Comparison of ENCODE assay signal across 8 mouse cellular contexts in genomic region chr2:160619831-160620230, GRCm38 (mm10). TPM values are rescaled to one million over a fixed set of nuclear protein-coding genes. Genes with fewer than 3 reads are reported as not detected.
A peak's percentile ranks its signal among the peaks of the same experiment; 100 is the strongest.
DNase-seq lines count a peak whose midpoint lies in the region; ATAC-seq lines count a peak whose summit lies in the region.

No protein-coding gene starts in this region.

- H3K4me3 ChIP-seq in heart, embryonic 12.5 days: no peak overlapping the region

- WGBS in heart, embryonic 12.5 days: 46% methylated on average over 9 of the region's 9 CpGs

- peaks cover 28% of the 10 kb centered on the region for H3K4me1 ChIP-seq in heart, embryonic 12.5 days (replicated peaks)

- DNase-seq in Muller cell, postnatal 12 days (ENCODE audit: inconsistent ontology term): peak; percentile 71
- DNase-seq in adrenal gland, postnatal 10 days: peak; percentile 79
- peak; percentile 66 to 77 for DNase-seq in kidney, postnatal 36 days
- DNase-seq in layer of hippocampus, adult 9-11 months: no peak
- no peak for DNase-seq in right cerebral cortex, postnatal 10 days (ENCODE audit: low spot score in 2 of 2)
- no peak for DNase-seq in thymus, postnatal 4 days

- ATAC-seq in heart, embryonic 12.5 days (ENCODE audit: insufficient number of reproducible peaks, low FRiP score): peak; percentile 70
- ATAC-seq in megakaryocyte-erythroid progenitor cell, adult 5-6 weeks (replicated peaks; ENCODE audit: low FRiP score, low TSS enrichment, poor library complexity, severe bottlenecking): peak; percentile 8; the same call in 1 of the 2 replicates

- H3K36me3 ChIP-seq in heart, embryonic 12.5 days: no peaks in the 10 kb centered on the region

- no peak overlapping the region for H3K9ac ChIP-seq in heart, embryonic 12.5 days

- peak overlapping the region; percentile 71 for H3K27ac ChIP-seq in heart, embryonic 12.5 days (ENCODE audit: poor library complexity, severe bottlenecking)

- H3K9me3 ChIP-seq in heart, embryonic 12.5 days (replicated peaks): no peaks in the 10 kb centered on the region; the same call in 1 of the 2 replicates

- peak overlapping the region; percentile 23; the same call in 1 of the 2 replicates for H3K4me2 ChIP-seq in heart, embryonic 12.5 days

- no peaks in the 10 kb centered on the region for H3K27me3 ChIP-seq in heart, embryonic 12.5 days (replicated peaks)

RNA-seq across cellular contexts. Expression of gene Top1, which starts 25.9 kb away (rescaled TPM):
- total RNA-seq in adrenal gland, postnatal 10 days (2021): 10 to 100 TPM; 72.7 to 75.0 TPM
- polyA plus RNA-seq in heart, embryonic 12.5 days (2016; fragmentation: Nextera tagmentation; extraction: Ambion mirVana): 60.1 and 63.9 TPM in 2 replicates
- 93.4 and 93.5 TPM in 2 replicates for total RNA-seq in megakaryocyte-erythroid progenitor cell, adult 5-6 weeks (2014; fragmentation: Nextera tagmentation)
- 205 and 207 TPM in 2 replicates for total RNA-seq in megakaryocyte-erythroid progenitor cell, adult 5-6 weeks (2017)

Comparison
In these comparisons a context has a peak if more than half of its experiments do, and no peak if none do; other contexts are left out.
1. DNase-seq: peak in Muller cell, postnatal 12 days (single experiment), adrenal gland, postnatal 10 days (single experiment) and kidney, postnatal 36 days (2 of 2); none in layer of hippocampus, adult 9-11 months (single experiment), right cerebral cortex, postnatal 10 days (0 of 2) and thymus, postnatal 4 days (single experiment).